Mouse (Mus musculus): ENCODE results near the gene Trip13. TPM values are rescaled to one million over a fixed set of nuclear protein-coding genes. Genes with fewer than 3 reads are reported as not detected.

The Trip13 gene
- 9.7 and 9.8 TPM in 2 replicates for polyA plus RNA-seq (2015; fragmentation: Nextera tagmentation; extraction: Ambion mirVana)

GRCm38 (mm10) chr13:73937321-73938176 is at the start of gene Trip13, which contains the start of gene Brd9:
TSS of gene Trip13 (minus strand) at chr13:73937784.
TSS of gene Brd9 (plus strand) at chr13:73937811.

GRCm38 (mm10) chr13:73963551-73963950 is 26.0 kb upstream of the Trip13 start, which contains the start of gene Zdhhc11:
TSS of gene Zdhhc11 (plus strand) at chr13:73963851.

Small RNAs within 50 kb of the gene (microRNA-seq; reads per million reads assigned to microRNA genes)
- not detected for gene Gm25197 (ENCODE audit: borderline replicate concordance, insufficient number of aligned reads)

Other genes starting within 250 kb of the Trip13 start
- gene Slc6a19, start 232.9 kb downstream of the Trip13 start, polyA plus RNA-seq (2015; fragmentation: Nextera tagmentation; extraction: Ambion mirVana): 0.19 and 0.57 TPM in 2 replicates
- 5.7 and 8.4 TPM in 2 replicates for gene Slc12a7, start 204.7 kb downstream of the Trip13 start, polyA plus RNA-seq (2015; fragmentation: Nextera tagmentation; extraction: Ambion mirVana)
- 2.6 and 3.6 TPM in 2 replicates for gene Nkd2, start 90.2 kb downstream of the Trip13 start, polyA plus RNA-seq (2015; fragmentation: Nextera tagmentation; extraction: Ambion mirVana)
- gene Brd9, start within 50 bp of the Trip13 start, polyA plus RNA-seq (2015; fragmentation: Nextera tagmentation; extraction: Ambion mirVana): 25.9 and 35.3 TPM in 2 replicates
- not detected in 2 replicates for gene Zdhhc11, start 26.1 kb upstream of the Trip13 start, polyA plus RNA-seq (2015; fragmentation: Nextera tagmentation; extraction: Ambion mirVana)
- 1.4 and 2.1 TPM in 2 replicates for gene Tppp, start 71.6 kb upstream of the Trip13 start, polyA plus RNA-seq (2015; fragmentation: Nextera tagmentation; extraction: Ambion mirVana)
- gene Cep72, start 124.5 kb upstream of the Trip13 start, polyA plus RNA-seq (2015; fragmentation: Nextera tagmentation; extraction: Ambion mirVana): 6.5 and 8.9 TPM in 2 replicates
- 0.11 TPM in 1 of 2 replicates, not detected in the other for gene Slc9a3, start 183.7 kb upstream of the Trip13 start, polyA plus RNA-seq (2015; fragmentation: Nextera tagmentation; extraction: Ambion mirVana)

All from adrenal gland, postnatal 0 days (tissue).